19 mouse cellular contexts compared by ENCODE assay signal in the genomic region with DNA sequence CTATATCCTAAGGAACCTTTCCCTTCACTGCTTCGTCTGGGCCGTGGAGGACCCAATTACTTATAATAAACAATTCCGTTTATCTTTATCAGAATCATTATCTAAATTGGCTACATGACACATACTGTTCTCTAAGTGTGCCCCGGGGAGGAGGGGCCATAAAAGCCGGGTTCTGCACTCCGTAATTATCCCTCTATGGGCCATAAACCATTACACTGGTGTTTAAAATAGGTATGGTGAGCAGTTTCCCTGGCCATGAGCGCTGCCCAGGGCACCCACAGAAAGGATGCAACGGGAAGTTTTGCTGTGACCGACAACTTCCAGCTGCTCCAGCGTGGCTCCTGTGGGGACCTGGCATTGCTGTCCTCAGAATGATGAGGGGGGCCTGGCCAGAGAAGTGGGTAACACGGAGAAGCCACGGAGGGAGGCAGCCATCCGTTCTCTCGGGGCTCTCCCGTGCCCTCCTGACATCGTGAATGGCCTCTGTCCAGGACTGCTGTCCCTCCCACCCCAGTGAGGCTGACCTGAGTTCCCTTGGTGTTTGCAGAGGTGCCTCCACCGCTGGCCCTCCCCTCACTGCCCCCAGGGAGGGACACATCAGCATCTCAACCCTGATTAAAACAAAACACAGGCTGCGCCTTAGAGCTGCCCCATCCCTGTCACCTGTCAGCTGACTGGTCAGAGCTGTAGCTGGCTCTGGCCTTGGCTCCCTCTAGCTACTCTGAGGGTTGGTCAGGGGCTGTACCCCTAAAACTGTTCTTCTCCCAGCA. TPM values are rescaled to one million over a fixed set of nuclear protein-coding genes. Genes with fewer than 3 reads are reported as not detected.
DNase-seq lines count a peak whose midpoint lies in the region; ATAC-seq lines count a peak whose summit lies in the region.
"Had no signal": no experiment of that assay in that cellular context is flagged by ENCODE, and none has a peak within 500 bp of the region (broad histone marks: within the 10 kb centered on the region; RNA-seq: fewer than 3 reads in every experiment).

No protein-coding gene starts in this region.

- H3K27me3 ChIP-seq in kidney, embryonic 14.5 days (ENCODE audit: control insufficient read depth, insufficient read depth, low read length): peaks cover 7% of the 10 kb centered on the region; the same call in 1 of the 2 replicates
- peaks cover 64% of the 10 kb centered on the region for H3K27me3 ChIP-seq in embryonic facial prominence, embryonic 13.5 days
- peaks cover 73% of the 10 kb centered on the region for H3K27me3 ChIP-seq in hindbrain, embryonic 12.5 days
- H3K27me3 ChIP-seq in limb, embryonic 12.5 days: peaks cover 45% of the 10 kb centered on the region

- H3K9ac ChIP-seq in kidney, embryonic 14.5 days (ENCODE audit: low read depth, low read length): 0 out of 2 replicates have a peak overlapping the region, but pooled peaks have one; percentile 9
- H3K9ac ChIP-seq in embryonic facial prominence, embryonic 13.5 days: peak overlapping the region; percentile 18; the same call in 1 of the 2 replicates
- H3K9ac ChIP-seq in hindbrain, embryonic 12.5 days: peak overlapping the region; percentile 19; the same call in 1 of the 2 replicates
- H3K9ac ChIP-seq in limb, embryonic 12.5 days (replicated peaks): no peak overlapping the region; the same call in 1 of the 2 replicates
- H3K9ac ChIP-seq: embryonic facial prominence, embryonic 15.5 days; forebrain, embryonic 13.5 days; liver, embryonic 14.5 days had no signal

- no peak overlapping the region for H3K4me3 ChIP-seq in kidney, embryonic 14.5 days (ENCODE audit: low read length)
- H3K4me3 ChIP-seq in embryonic facial prominence, embryonic 13.5 days: no peak overlapping the region
- no peak overlapping the region for H3K4me3 ChIP-seq in hindbrain, embryonic 12.5 days
- no peak overlapping the region for H3K4me3 ChIP-seq in limb, embryonic 12.5 days (replicated peaks)
- H3K4me3 ChIP-seq: embryonic facial prominence, embryonic 15.5 days; forebrain, embryonic 13.5 days had no signal

- ATAC-seq in kidney, embryonic 14.5 days (ENCODE audit: low FRiP score, low TSS enrichment): peak; percentile 71
- no peak for ATAC-seq in embryonic facial prominence, embryonic 13.5 days (ENCODE audit: insufficient number of reproducible peaks, insufficient read depth, low FRiP score, low TSS enrichment, low read depth)
- peak; percentile 15; the same call in 1 of the 2 replicates for ATAC-seq in hindbrain, embryonic 12.5 days (ENCODE audit: low FRiP score)
- ATAC-seq in limb, embryonic 12.5 days (ENCODE audit: insufficient number of reproducible peaks, insufficient read depth, low FRiP score, low TSS enrichment, low read depth): no peak
- ATAC-seq: forebrain, embryonic 13.5 days; inflammation-experienced regulatory T-cells, adult 6 months had no signal

- no peaks in the 10 kb centered on the region for H3K9me3 ChIP-seq in kidney, embryonic 14.5 days (ENCODE audit: control insufficient read depth, low read length)
- no peaks in the 10 kb centered on the region for H3K9me3 ChIP-seq in embryonic facial prominence, embryonic 13.5 days
- H3K9me3 ChIP-seq in hindbrain, embryonic 12.5 days (replicated peaks): no peaks in the 10 kb centered on the region
- no peaks in the 10 kb centered on the region for H3K9me3 ChIP-seq in limb, embryonic 12.5 days
- H3K9me3 ChIP-seq: embryonic facial prominence, embryonic 15.5 days; forebrain, embryonic 13.5 days; G1E had no signal

- 2% methylated on average over 18 of the region's 18 CpGs for WGBS in kidney, embryonic 14.5 days
- 10% methylated on average over 18 of the region's 18 CpGs for WGBS in embryonic facial prominence, embryonic 13.5 days
- 12% methylated on average over 18 of the region's 18 CpGs for WGBS in hindbrain, embryonic 12.5 days
- WGBS in limb, embryonic 12.5 days: 4% methylated on average over 18 of the region's 18 CpGs

- no peak for DNase-seq in kidney, adult 9 months
- DNase-seq in MN1 (ENCODE audit: low spot score): no peak
- DNase-seq in right cerebral cortex, adult 18-20 months: no peak
- DNase-seq: adrenal gland, adult 2 months; cerebellum, adult 18-20 months; layer of hippocampus, adult 9-11 months; lung, postnatal 10 days; thymus, adult 2 months had no signal

- peaks cover 22% of the 10 kb centered on the region for H3K4me1 ChIP-seq in kidney, embryonic 14.5 days (ENCODE audit: control insufficient read depth, insufficient read depth, low read length)
- H3K4me1 ChIP-seq in embryonic facial prominence, embryonic 13.5 days: peaks cover 22% of the 10 kb centered on the region
- H3K4me1 ChIP-seq in hindbrain, embryonic 12.5 days: peaks cover 45% of the 10 kb centered on the region
- H3K4me1 ChIP-seq in limb, embryonic 12.5 days (replicated peaks): peaks cover 67% of the 10 kb centered on the region

- no peaks in the 10 kb centered on the region for H3K36me3 ChIP-seq in kidney, embryonic 14.5 days (ENCODE audit: control insufficient read depth, insufficient read depth, low read length)
- H3K36me3 ChIP-seq in embryonic facial prominence, embryonic 13.5 days: no peaks in the 10 kb centered on the region
- H3K36me3 ChIP-seq in hindbrain, embryonic 12.5 days: no peaks in the 10 kb centered on the region
- peaks cover 8% of the 10 kb centered on the region; the same call in 1 of the 2 replicates for H3K36me3 ChIP-seq in limb, embryonic 12.5 days
- H3K36me3 ChIP-seq: embryonic facial prominence, embryonic 15.5 days; G1E had no signal

- H3K27ac ChIP-seq in kidney, embryonic 14.5 days (ENCODE audit: low read depth, low read length): peak overlapping the region; percentile 32; the same call in 1 of the 2 replicates
- H3K27ac ChIP-seq in embryonic facial prominence, embryonic 13.5 days: no peak overlapping the region
- peak overlapping the region; percentile 57; the same call in 1 of the 2 replicates for H3K27ac ChIP-seq in hindbrain, embryonic 12.5 days
- 0 out of 2 replicates have a peak overlapping the region, but pooled peaks have one; percentile 3 for H3K27ac ChIP-seq in limb, embryonic 12.5 days
- H3K27ac ChIP-seq: embryonic facial prominence, embryonic 15.5 days; forebrain, embryonic 13.5 days; liver, embryonic 14.5 days had no signal

- no peak overlapping the region for H3K4me2 ChIP-seq in kidney, embryonic 14.5 days (replicated peaks; ENCODE audit: low read depth, low read length)
- no peak overlapping the region for H3K4me2 ChIP-seq in embryonic facial prominence, embryonic 13.5 days
- H3K4me2 ChIP-seq in hindbrain, embryonic 12.5 days (replicated peaks): 0 out of 2 replicates have a peak overlapping the region, but pooled peaks have one; percentile 6
- peak overlapping the region; percentile 35 for H3K4me2 ChIP-seq in limb, embryonic 12.5 days
- H3K4me2 ChIP-seq: embryonic facial prominence, embryonic 15.5 days; forebrain, embryonic 13.5 days had no signal

RNA-seq across cellular contexts. Expression of a gene that starts 34.6 kb away (rescaled TPM):
- polyA plus RNA-seq in kidney, embryonic 14.5 days (2014; fragmentation: Nextera tagmentation; extraction: Ambion mirVana): 1.9 and 2.2 TPM in 2 replicates
- 0.55 TPM in 2 replicates for polyA plus RNA-seq in embryonic facial prominence, embryonic 13.5 days (2015; fragmentation: Nextera tagmentation; extraction: Ambion mirVana)
- 5.0 and 5.6 TPM in 2 replicates for polyA plus RNA-seq in hindbrain, embryonic 12.5 days (2016; fragmentation: Nextera tagmentation; extraction: Ambion mirVana)
- polyA plus RNA-seq in limb, embryonic 12.5 days (2016; fragmentation: Nextera tagmentation; extraction: Ambion mirVana): 8.6 and 9.9 TPM in 2 replicates
- polyA plus RNA-seq: adrenal gland, adult 2 months; G1E; heart, postnatal 0 days; inflammation-experienced regulatory T-cells, adult 6 months; stomach, embryonic 14.5 days had no signal

Comparison
In these comparisons a context has a peak if more than half of its experiments do, and no peak if none do; other contexts are left out.
1. ATAC-seq: peak in kidney, embryonic 14.5 days (single experiment) and hindbrain, embryonic 12.5 days (single experiment); none in embryonic facial prominence, embryonic 13.5 days (single experiment) and limb, embryonic 12.5 days (single experiment).
2. H3K4me2 ChIP-seq: peak in hindbrain, embryonic 12.5 days (single experiment) and limb, embryonic 12.5 days (single experiment); none in kidney, embryonic 14.5 days (single experiment) and embryonic facial prominence, embryonic 13.5 days (single experiment).